Mouse (Mus musculus) testis, adult 2 months (tissue): ENCODE data around the gene Grin2b. TPM values are rescaled to one million over a fixed set of nuclear protein-coding genes. Genes with fewer than 3 reads are reported as not detected.

Source experiments
- H3K27ac ChIP-seq: fragments of 200-500 bp; 2 replicates; pipeline ENCODE4 v1.5.1; 2012; ENCODE audit warnings: low read depth, low read length; ENCODE audit not compliant: control insufficient read depth, insufficient read depth
- H3K27me3 ChIP-seq: fragments of 200-500 bp; 2 replicates; pipeline ENCODE4 v1.6.1; 2012; ENCODE audit warnings: mild to moderate bottlenecking, low read length, moderate library complexity; ENCODE audit not compliant: control insufficient read depth, insufficient read depth
- H3K36me3 ChIP-seq: fragments of 200-500 bp; 2 replicates; pipeline ENCODE4 v1.6.1; 2012; ENCODE audit warnings: mild to moderate bottlenecking, low read length; ENCODE audit not compliant: control insufficient read depth, insufficient read depth
- H3K4me1 ChIP-seq: fragments of 200-500 bp; 2 replicates; pipeline ENCODE4 v1.6.1; 2012; ENCODE audit warnings: low read length; ENCODE audit not compliant: control insufficient read depth, insufficient read depth
- H3K4me3 ChIP-seq: fragments of 200-500 bp; 2 replicates; pipeline ENCODE4 v1.5.1; 2012; ENCODE audit warnings: low read depth, mild to moderate bottlenecking, low read length, moderate library complexity, mixed read lengths; ENCODE audit not compliant: control insufficient read depth
- CTCF ChIP-seq: fragments of 200-500 bp; IDR thresholded peaks from 2 replicates; pipeline ENCODE4 v1.5.1; 2012; ENCODE audit warnings: low read depth, mild to moderate bottlenecking, inconsistent platforms, low read length, moderate library complexity; ENCODE audit not compliant: control insufficient read depth, insufficient read depth, insufficient replicate concordance
- POLR2A ChIP-seq: fragments of 200-500 bp; IDR thresholded peaks from 2 replicates; pipeline ENCODE4 v1.6.1; 2012; ENCODE audit warnings: low read depth, mild to moderate bottlenecking, inconsistent platforms, low read length, moderate library complexity; ENCODE audit not compliant: control insufficient read depth
- polyA plus RNA-seq: library from polyadenylated mRNA; depleted of rRNA; stranded (reverse); fragments of >200 nt; gene quantifications from 2 replicates; pipeline ENCODE4 v1.2.3, GENCODE M21; 2012

The Grin2b gene
- polyA plus RNA-seq, 1 experiment = 5.6 TPM

GRCm38 (mm10) chr6:135874626-135875025 is 298.7 kb downstream of the Grin2b start:
- no peaks in the 10 kb centered on the region for H3K27me3 ChIP-seq
- no peak for TF ChIP-seq CTCF
- TF ChIP-seq POLR2A = no peak
- no peak overlapping the region for H3K27ac ChIP-seq
- H3K4me3 ChIP-seq = no peak overlapping the region
- H3K4me1 ChIP-seq = no peaks in the 10 kb centered on the region
- H3K36me3 ChIP-seq = no peaks in the 10 kb centered on the region

GRCm38 (mm10) chr6:135865832-135866231 is 307.5 kb downstream of the Grin2b start:
- H3K4me1 ChIP-seq = no peaks in the 10 kb centered on the region
- TF ChIP-seq CTCF (no peak), POLR2A (no peak)
- H3K4me3 ChIP-seq = no peak overlapping the region
- H3K36me3 ChIP-seq = no peaks in the 10 kb centered on the region
- H3K27me3 ChIP-seq = no peaks in the 10 kb centered on the region
- no peak overlapping the region for H3K27ac ChIP-seq

- TF ChIP-seq POLR2A = no peak
- TF ChIP-seq CTCF = no peak
- no peaks in the 10 kb centered on the region for H3K27me3 ChIP-seq
- H3K36me3 ChIP-seq = no peaks in the 10 kb centered on the region
- no peaks in the 10 kb centered on the region for H3K4me1 ChIP-seq
- no peak overlapping the region for H3K27ac ChIP-seq
- H3K4me3 ChIP-seq = no peak overlapping the region
Measured at GRCm38 (mm10) chr6:135863965-135864364, 309.3 kb downstream of the Grin2b start.

- H3K27ac ChIP-seq = no peak overlapping the region
- TF ChIP-seq POLR2A = no peak
- no peak for TF ChIP-seq CTCF
- no peaks in the 10 kb centered on the region for H3K36me3 ChIP-seq
- H3K4me3 ChIP-seq = no peak overlapping the region
- H3K4me1 ChIP-seq = no peaks in the 10 kb centered on the region
- H3K27me3 ChIP-seq = no peaks in the 10 kb centered on the region
Measured at GRCm38 (mm10) chr6:135859502-135859901, 313.8 kb downstream of the Grin2b start.

GRCm38 (mm10) chr6:135854173-135854591 is 319.1 kb downstream of the Grin2b start:
- H3K27me3 ChIP-seq = no peaks in the 10 kb centered on the region
- no peak overlapping the region for H3K27ac ChIP-seq
- no peak overlapping the region for H3K4me3 ChIP-seq
- no peaks in the 10 kb centered on the region for H3K4me1 ChIP-seq
- H3K36me3 ChIP-seq = no peaks in the 10 kb centered on the region
- TF ChIP-seq CTCF (no peak), POLR2A (no peak)

GRCm38 (mm10) chr6:135843755-135844154 is 329.6 kb downstream of the Grin2b start:
- H3K27ac ChIP-seq = no peak overlapping the region
- H3K4me3 ChIP-seq = no peak overlapping the region
- no peak for TF ChIP-seq POLR2A
- TF ChIP-seq CTCF = no peak
- no peaks in the 10 kb centered on the region for H3K27me3 ChIP-seq
- no peaks in the 10 kb centered on the region for H3K36me3 ChIP-seq
- H3K4me1 ChIP-seq = no peaks in the 10 kb centered on the region

- no peak overlapping the region for H3K27ac ChIP-seq
- TF ChIP-seq POLR2A = no peak
- TF ChIP-seq CTCF = no peak
- H3K36me3 ChIP-seq = no peaks in the 10 kb centered on the region
- H3K27me3 ChIP-seq = no peaks in the 10 kb centered on the region
- no peak overlapping the region for H3K4me3 ChIP-seq
- H3K4me1 ChIP-seq = no peaks in the 10 kb centered on the region
Measured at GRCm38 (mm10) chr6:135836353-135836752, 337.0 kb downstream of the Grin2b start.

GRCm38 (mm10) chr6:135833542-135833941 is 339.8 kb downstream of the Grin2b start:
- Histone ChIP-seq H3K27me3 (no peaks in the 10 kb centered on the region), H3K36me3 (no peaks in the 10 kb centered on the region), H3K4me1 (no peaks in the 10 kb centered on the region), H3K27ac (no peak overlapping the region), H3K4me3 (no peak overlapping the region)
- TF ChIP-seq POLR2A (no peak), CTCF (no peak)
